Mouse (Mus musculus): ENCODE results near the gene Ppp3cb.

DNA sequence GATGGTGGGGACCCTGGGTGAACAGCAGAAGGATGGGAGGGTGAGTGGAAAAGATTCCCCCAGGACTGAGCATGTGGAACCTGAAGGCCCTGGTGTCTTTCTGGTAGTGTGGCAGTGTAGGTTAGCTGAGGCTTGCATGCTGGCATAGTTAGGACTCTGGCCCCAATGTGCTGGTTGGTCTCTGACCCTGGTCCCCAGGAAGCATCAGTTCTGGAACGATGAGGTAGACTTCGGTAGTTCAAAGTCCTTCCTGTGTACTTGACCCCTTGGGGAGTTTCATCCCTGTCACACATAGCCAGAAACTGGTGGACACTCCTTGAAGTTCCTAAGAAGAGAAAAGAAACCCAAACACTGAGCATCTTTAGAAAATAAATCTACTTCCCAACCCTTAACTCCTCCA is 3.8 kb upstream of the Ppp3cb start:
- TF ChIP-seq TAL1 (IDR thresholded peaks at IDR 0.05; ENCODE audit: low read length) (no peak), GATA1 (IDR thresholded peaks at IDR 0.05; ENCODE audit: low read length) (no peak)

Measured in erythroblast, embryonic 14.5 days (primary cell).